Mouse (Mus musculus) CD4-positive helper T cell, adult 2 months (primary cell): ENCODE measurements at regions not wholly inside any gene's neighbourhood (a gene's known extent, or its start where the extent isn't known, plus 50 kb on each side); places are given as distances from the start of the nearest gene placed in this dataset.
"Not testable (repeated sequence)": the region's sequence is repeated elsewhere in the genome, so short reads cannot be mapped to it uniquely, and the experiment has no call there.

ENCODE experiments used
- DNase-seq: peaks from one replicate; pipeline ENCODE4 v3.0.0-alpha.2; 2012; ENCODE audit warnings: low read depth, missing footprints, low spot score

DNA sequence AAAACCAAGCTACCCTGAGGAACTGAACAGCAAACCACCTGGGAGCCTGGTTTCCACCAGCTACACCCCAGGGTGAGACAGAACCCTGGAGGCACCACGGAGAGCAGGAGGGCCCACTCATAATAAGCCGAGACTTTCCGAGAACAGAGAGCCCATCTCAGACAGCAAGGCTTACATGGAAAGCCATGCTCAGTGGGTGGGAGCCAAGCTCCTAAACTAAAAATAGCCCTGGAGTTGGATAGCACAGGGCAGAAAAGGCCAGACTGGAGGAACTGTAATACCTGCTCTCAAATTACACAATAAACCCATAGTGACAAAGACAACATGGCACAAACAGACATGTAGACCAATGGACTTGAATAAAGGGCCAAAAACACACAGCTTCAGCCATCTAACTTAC, 69.9 kb downstream of the Fbxo4 start:
- DNase-seq: no peak

DNA sequence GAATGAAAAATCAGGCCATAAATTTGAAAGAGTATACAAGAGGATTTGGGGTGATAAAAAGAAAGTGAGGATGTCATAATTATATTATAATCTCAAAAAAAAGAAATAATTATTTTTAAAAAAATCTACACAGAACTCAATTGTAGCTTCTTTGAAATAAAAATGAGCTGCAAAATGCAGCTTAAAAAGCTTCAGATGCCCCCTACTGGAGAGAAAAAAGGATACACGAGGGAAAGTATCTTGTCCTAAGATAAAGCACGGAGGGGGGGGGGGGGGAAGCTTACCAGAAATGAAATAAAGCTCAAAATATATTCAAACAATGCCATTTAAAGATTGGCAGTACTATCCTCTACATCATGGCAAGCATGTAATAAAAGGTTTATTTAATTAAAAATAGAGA, 70.7 kb downstream of the Fbxo4 start:
- DNase-seq: peak; percentile 8

DNA sequence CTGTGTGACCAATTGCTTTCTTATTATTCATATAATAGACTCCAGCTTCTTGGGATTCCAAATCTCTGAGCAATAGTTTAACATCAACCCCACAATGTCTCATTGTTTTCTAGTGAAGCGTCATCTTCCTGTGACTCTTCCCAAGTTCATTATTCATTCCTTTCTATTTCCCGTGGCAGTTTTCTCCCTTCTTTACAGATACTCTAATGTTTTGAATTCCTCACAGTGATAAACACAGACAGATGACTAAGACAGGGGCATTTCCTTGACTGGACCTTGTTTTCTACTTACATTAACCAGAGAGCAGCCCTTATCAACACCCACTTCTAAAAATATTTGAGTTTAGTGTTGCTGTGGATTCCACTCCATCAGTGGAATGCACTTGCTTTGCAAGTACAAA, 73.8 kb downstream of the Fbxo4 start:
- DNase-seq: no peak

DNA sequence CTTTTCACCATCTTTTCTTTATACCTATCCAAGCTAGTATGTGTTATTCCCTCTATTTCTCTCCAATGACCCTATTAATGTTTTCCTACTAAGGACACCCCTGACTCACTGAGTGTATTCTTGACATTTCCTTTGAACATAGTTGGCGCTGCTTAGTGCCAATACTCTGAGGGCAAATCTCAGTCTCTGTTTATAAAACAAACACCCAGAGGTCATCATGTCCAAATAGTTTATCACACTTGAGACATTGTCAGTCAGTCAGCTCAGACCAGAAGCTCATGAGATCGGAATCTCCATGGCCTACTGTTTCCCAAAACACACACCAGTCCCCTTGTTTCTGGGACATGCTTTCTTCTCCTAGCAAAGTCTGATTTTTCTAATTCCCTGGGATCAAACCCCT, 100.9 kb downstream of the Fbxo4 start:
- DNase-seq: no peak

DNA sequence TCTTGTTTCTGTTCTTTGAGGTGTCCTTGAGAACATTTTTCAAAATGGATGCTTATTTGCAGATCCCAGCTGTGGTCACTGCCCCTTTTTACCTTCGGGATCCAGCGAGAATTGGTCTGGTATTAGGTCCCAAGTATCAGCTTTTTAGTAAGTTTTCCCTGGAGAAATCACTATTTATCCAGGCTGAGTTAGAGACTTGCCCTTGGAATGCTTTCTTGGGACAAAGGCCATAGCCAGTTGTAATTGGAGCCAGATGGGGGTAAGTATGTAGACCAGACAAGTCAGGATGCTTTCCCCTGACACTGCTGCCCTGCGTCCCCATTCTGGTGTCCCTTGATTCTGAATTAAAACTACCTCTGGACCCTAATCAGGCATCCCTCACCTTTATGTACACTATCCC, 101.9 kb downstream of the Fbxo4 start:
- no peak for DNase-seq

DNA sequence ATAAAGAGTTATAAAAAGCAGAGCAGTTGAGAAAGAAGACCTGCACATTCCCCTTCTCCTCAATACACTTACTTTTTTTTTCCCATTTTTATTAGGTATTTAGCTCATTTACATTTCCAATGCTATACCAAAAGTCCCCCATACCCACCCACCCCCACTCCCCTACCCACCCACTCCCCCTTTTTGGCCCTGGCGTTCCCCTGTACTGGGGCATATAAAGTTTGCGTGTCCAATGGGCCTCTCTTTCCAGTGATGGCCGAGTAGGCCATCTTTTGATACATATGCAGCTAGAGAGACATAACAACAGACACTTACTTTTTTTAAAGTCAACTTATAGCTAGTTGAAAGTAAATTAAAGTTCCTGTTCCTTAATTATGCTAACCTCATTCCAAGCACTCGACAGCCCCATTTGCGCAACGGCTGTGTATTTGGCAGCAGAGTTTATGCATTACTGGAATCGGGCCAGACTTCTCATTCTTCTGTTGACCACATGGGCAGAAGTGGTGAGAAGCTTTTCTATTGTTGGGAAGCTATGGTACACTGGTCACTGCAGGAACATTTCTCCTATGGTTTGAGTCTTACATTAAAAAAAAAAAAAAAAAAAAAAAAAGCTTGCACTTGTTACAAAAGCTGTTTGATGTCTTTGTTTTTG, 104.0 kb downstream of the Fbxo4 start:
- not testable (repeated sequence) for DNase-seq

DNA sequence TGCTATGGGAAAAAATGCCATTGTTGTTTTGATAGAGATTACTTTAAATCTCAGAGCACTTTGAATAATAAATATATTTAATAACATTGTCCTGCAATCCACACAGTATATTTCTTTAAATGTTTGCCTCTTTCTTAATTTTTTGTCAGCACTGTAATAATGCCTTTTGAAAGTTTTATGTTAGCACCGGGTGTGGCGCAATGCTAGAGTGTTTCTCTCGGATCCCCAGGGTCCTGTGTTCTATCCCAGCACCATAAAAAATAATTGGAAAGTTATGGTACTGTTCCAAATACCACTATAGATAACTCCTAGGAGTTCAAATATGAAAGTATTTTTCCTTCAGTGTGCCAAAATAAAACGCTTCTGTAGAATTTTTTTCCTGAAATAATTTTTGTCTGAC, 147.6 kb downstream of the Fbxo4 start:
- no peak for DNase-seq

DNA sequence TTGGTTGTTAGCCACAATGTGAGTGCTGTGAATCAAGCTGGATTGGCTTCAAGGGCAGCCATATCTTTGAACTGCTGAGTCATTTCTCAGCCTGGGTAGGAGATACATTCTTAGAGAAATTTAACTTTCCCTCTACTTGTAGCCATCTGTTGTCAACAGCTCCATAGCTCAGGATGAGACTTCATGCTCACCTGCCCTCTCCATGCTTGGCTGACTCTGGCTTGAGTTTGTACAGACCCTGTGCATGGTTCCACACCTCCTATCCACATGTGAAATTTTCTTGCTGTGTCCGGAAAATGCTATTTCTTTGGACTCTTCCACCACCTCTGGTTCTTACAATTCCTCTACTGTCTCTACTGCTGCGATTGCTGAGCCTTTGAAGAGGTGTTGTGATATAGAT, 173.9 kb downstream of the Fbxo4 start:
- DNase-seq: no peak

DNA sequence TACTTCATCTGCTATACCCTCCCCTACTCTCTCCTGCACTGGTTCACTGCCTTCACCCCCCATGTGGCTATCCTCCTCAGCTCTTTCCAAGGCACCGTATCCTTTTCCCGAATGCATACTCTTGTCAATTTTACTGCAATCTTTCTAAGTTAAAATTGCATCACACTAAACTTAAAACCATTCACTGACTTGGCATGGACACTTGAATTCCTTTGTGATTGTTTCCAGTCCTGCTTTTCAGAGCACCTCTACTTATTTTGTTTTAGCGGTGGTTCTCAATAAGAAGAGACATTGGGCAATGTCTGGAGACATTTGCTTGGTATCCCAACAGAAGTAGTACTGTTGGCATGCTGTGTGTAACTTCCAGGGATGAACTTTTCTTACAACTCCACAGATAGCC, 192.6 kb upstream of the Ghr start:
- DNase-seq: no peak

DNA sequence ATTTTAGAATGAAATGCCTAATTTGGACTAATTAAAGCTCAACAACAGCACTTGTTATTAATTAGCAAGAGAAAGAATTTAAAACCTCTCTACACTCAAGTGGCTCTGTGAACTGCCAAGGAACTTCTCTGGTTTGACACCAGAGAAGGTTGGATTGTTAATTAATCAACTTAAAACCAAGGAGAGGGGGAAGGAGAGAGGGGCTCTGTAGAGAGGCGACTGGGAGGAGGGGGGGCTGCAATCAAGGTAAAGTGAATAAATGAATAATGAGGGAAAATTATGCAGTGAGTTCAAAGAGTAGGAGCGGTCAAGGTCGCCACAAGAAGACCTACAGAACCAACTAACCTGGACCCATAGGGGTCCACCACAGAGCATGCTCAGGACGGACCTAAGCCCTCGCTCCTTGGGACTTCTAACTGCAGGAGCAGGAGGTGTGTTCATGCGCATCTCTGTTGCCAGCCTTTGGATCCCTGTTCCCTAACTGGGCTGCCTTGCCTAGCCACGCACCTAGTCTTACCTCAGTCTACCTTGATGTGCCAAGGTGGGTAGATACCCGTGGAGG, 189.0 kb upstream of the Ghr start:
- DNase-seq: no peak

DNA sequence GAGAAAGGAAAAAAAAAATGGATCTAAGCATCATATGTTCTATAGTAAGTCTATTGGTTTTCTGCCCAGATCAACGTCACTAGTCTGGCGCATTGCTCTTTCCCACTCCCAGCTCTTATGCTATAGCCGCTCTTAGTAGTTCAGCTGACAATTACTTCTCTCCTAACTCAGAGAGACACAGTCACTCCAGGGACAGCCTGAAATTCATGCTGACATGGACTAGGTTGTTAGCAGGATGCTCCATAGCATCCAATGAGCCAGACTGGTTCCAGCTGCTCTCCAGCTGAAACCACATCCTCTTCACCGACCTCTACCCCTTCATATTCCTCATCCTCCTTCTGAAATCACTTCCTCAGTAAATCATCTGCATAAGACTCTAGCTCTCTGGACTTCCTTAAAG, 187.0 kb upstream of the Ghr start:
- no peak for DNase-seq

DNA sequence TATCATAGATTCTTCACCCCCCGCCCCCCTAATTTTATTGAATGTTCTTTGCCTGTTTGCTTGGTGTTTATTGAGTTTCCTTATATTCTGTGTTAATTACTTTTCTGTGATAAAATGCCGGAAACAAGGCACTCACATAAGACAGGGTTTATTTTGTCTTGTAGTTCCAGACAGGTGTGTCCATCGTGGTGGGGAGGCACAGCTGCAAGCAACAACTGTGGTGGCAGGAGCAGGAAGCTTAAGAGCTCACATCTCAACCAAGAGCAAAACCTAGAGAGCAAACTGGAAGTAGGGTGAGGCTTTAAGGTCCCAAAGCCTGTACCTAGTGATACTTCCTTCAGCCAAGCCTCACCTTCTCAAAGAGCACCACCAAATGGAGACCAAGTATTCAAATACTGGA, 181.4 kb upstream of the Ghr start:
- DNase-seq: no peak

DNA sequence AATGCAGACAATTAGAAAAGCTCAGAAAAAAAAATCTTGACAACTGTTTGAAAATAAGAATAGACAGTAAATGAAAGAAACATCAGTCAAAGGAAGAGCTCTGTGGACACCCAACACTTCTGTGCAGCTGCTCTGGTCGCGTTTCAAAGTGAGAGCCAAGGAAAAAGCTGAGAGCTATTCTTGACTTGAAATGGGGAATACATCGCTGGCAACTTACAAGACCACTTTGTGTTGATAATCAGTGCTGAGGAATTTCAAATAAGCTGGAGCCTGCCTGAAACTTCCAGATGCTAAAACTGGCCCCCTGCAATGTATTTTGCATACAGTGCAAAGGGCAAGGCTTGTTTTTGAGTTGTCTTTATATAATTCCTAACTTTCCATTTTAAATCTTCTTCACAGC, 177.1 kb upstream of the Ghr start:
- DNase-seq: no peak

DNA sequence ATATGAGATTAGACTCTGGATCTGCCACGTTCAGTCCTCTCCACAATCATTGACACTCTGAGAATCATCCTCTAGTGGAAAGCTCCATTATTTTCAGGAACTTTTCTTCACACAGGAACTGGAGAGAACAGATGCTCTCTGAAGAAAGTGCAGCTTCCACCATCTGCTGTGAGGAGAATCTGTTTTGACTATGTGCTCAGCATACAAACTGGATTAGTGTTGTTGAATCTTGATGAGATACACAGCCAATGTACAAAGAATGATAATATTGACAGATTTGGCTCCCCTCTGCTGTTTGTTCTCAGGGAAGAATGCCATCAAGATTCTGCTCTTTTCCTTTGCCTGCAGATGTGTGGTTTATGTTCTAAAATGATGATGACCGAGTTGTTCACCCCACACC, 172.3 kb upstream of the Ghr start:
- DNase-seq: no peak

DNA sequence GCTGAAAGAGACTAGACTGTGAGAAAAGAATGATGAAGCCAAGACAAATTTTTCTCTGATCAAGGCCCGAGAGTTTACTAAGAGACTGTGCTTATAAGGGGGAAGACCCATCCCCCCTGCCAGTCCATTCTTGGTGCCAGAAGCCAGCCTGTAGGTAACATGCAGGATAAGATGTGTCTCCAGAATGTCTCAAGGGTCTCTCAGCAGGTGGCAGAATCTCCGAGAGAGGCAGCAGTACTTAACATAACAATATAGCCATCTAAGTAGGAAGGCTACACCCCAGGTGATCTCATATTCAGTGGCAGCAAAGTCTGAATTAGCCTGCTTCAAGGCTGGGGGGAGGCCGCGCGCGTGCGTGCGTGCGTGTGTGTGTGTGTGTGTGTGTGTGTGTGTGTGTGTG, 164.8 kb upstream of the Ghr start:
- not testable (repeated sequence) for DNase-seq

DNA sequence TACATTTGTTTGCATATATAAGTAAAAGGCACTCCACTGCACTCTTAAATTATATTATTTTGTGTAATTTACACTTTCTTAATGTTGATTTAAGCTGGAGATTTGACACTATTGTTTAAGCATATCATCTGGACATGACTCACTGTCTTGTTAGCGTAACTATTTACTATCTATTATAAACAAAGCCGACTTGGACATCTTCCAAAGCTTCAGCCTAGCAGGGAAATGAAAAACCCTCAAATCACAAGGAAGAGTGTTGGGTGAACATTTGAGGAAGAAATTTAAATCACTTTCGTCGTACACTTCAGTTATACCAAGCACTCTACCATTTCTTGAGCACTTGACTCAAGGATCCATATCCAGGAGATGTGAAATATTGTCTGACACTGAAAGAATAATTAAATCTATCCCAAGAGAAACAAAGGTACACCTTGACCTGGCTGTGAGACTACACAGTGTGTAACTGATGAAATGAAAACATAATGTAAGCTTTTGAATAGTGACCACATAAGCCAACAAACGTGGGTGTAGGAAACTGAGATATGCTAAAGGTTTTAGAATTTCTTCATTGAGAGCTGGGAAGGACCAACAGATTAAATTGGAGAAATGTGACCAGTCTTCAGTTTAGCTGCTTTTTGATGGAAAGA, 160.0 kb upstream of the Ghr start:
- no peak for DNase-seq

DNA sequence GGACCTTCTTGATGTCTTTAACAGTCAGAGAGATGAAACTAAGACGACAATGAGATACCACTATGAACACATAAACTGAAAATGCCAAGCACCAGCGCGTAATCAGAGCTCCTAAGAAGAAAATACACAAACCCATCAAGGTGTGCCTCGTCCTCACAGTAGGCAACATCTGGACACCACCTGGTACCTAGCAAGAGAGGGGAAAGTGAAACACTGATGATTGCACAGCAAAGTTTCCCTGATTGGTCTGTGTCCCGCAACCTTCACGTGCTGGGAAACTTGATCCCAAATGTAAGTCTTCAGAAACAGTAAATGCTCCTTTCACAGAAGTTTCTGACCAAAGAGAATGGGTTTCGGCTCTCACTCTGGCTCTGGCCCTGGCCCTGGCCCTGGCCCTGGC, 158.9 kb upstream of the Ghr start:
- DNase-seq: no peak

DNA sequence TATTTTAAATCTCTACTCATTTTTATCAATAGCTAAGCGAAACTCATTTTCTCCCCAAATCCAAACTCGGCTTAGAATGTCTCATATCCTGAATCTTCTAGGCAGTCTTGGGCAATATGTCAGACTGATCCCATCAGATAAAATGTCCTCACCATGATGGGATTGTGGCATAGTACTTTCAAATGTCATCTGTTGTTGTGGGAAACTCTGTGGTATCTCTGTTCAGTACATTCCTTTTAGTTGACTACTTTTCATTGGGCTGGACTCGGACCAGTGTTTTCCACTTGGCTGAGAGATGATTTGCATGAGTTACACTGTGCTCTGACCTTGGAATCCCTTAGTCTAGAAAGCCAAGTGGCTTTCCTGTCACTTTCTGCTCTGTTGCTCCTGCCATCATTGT, 141.9 kb upstream of the Ghr start:
- DNase-seq: no peak

DNA sequence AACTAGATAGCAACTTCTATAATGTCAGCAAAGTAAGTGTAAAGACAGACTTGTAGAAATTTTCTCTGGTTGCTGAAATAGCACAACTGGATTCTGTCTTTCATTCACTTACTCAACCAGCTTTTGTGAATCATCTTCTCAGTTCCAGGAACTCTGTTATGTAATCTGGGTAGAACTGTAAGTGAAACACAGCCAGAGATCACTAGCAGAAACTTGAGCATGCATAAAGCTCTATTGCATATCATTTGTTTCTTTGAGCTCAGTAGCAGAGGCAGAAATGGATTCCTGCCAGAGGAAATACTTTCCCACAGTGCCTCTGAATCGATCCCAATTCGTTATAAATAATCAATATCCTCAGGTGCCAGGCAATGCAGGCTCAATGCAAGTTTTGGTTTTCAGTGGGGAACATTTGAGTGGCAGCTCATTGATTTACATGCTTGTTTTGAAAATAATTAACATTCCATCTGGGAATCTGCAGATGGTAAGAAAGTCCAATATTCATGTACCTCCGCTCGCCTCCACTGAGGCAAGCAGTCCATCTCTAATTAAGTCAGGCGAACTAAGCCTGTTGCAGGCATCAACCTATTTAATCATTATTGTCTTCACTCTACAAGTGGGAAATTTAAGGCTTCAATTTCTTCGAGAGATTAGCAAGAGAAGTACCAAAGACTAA, 137.5 kb upstream of the Ghr start:
- DNase-seq: no peak

DNA sequence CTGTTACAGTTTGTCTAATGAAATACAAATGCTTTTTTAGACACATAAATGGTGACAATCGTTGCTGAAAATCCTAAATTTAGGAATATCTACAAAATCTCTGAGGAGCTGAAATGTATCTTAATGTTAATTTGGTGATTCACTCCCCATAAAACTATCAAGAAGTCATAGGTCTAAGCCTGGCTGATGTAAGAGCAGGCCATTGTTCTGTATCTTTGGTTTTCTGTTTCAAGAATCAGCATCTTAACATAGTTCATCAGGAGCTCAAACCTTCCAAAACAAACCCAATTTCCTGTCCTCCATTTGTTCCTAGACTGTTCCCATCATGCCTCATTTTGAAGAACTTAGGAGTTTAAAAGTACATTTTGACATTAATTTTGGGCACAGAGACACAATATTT, 128.5 kb upstream of the Ghr start:
- DNase-seq: no peak

DNA sequence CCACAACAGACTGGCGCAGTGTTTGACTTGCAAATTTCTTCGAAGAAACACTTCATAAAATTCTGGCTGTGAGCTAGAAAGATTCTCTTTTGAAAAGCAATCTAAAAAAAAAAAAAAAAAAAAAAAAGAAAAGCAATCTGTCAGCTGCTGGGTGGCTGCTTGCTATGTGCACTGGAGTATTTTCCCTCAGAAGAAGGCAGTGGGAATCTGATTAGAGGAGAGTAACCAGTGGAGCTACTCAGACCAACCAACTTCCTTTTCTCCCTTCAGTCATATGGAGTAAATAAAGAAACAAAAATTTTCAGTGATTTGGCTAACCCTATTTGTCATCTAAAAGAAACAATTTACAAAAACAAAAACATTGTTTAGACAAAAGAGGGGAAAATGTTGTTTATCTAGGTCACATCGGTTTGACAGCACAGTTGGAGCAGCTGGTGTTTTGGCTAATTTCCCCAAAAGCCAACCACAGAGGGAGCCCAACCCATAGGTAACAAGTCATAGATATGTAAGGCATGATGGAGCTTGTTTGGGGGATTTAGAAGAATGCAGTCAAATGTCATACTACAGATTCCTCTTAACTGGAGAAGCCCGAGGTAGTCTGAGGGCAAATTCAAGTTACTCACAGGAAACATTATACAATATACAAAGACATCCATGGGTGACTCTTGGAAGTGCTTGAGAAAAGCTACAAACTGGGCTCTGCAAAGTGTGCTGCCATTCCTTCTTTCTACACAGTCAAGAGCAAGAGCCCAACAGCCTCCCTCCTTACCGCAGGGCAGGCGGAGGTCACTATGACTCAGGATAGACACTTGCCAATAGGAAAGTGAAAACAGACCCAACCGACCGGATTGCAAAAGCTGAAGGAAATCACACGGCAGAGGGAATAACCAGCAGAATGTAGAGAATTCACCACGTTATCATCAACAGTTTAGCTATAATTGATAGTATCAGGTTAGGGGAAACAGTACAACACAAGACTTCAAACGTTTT, 124.1 kb upstream of the Ghr start:
- no peak for DNase-seq
